Mouse (Mus musculus): ENCODE measurements around the gene Cacna2d2. TPM values are rescaled to one million over a fixed set of nuclear protein-coding genes. Genes with fewer than 3 reads are reported as not detected.
A peak's percentile ranks its signal among the peaks of the same experiment; 100 is the strongest.

Cacna2d2 gene
- polyA plus RNA-seq, 1 experiment = 0.48 TPM

- no peak overlapping the region for H3K4me3 ChIP-seq (ENCODE audit: insufficient read depth, low read depth, low read length)
- no peaks in the 10 kb centered on the region for H3K4me1 ChIP-seq (ENCODE audit: control insufficient read depth, insufficient read depth, low read length)
- DNase-seq = no peak
- H3K36me3 ChIP-seq (ENCODE audit: control insufficient read depth, insufficient read depth, low read length) = no peaks in the 10 kb centered on the region
- H3K27ac ChIP-seq (ENCODE audit: insufficient read depth, low read depth, low read length) = no peak overlapping the region
- TF ChIP-seq POLR2A (IDR thresholded peaks at IDR 0.05; ENCODE audit: low read depth, low read length) (no peak), CTCF (conservative IDR thresholded peaks at IDR 0.05; ENCODE audit: insufficient read depth, insufficient read length, low read depth, low read length) (no peak)
- H3K27me3 ChIP-seq (replicated peaks; ENCODE audit: control insufficient read depth, insufficient read depth, low read length) = no peaks in the 10 kb centered on the region
- WGBS = 28% methylated on average over 25 of the region's 25 CpGs
Observed at GRCm38 (mm10) chr9:107521711-107522399, 122.4 kb downstream of the Cacna2d2 start.

DNA sequence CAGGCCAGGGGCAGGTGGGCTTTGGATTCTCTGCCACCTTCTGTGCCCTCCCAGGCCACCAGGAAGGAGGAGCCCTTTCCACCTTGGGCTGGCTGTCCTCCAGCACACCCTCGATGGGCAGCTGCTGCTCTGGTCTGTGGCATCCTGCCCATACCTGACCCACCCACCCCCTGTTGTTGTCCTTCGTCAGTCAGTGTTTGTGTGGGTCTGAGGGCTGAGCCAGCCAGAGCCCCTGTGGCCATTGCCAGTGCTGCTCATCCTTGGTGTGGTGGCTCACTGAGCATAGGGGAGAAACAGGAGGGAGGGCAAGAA lies 122.9 kb downstream of the Cacna2d2 start:
- DNase-seq = no peak
- Histone ChIP-seq H3K27ac (ENCODE audit: insufficient read depth, low read depth, low read length) (no peak overlapping the region), H3K4me3 (ENCODE audit: insufficient read depth, low read depth, low read length) (no peak overlapping the region), H3K36me3 (ENCODE audit: control insufficient read depth, insufficient read depth, low read length) (no peaks in the 10 kb centered on the region), H3K4me1 (ENCODE audit: control insufficient read depth, insufficient read depth, low read length) (no peaks in the 10 kb centered on the region), H3K27me3 (replicated peaks; ENCODE audit: control insufficient read depth, insufficient read depth, low read length) (no peaks in the 10 kb centered on the region)
- WGBS = 38% methylated on average over 2 of the region's 2 CpGs
- TF ChIP-seq POLR2A (IDR thresholded peaks at IDR 0.05; ENCODE audit: low read depth, low read length) = no peak
- TF ChIP-seq CTCF (conservative IDR thresholded peaks at IDR 0.05; ENCODE audit: insufficient read depth, insufficient read length, low read depth, low read length) = no peak

- H3K27ac ChIP-seq (ENCODE audit: insufficient read depth, low read depth, low read length) = no peak overlapping the region
- 6% methylated on average over 44 of the region's 44 CpGs for WGBS
- DNase-seq = peak; percentile 84
- TF ChIP-seq CTCF (conservative IDR thresholded peaks at IDR 0.05; ENCODE audit: insufficient read depth, insufficient read length, low read depth, low read length) (no peak), POLR2A (IDR thresholded peaks at IDR 0.05; ENCODE audit: low read depth, low read length) (no peak)
- no peaks in the 10 kb centered on the region for H3K27me3 ChIP-seq (replicated peaks; ENCODE audit: control insufficient read depth, insufficient read depth, low read length)
- H3K4me1 ChIP-seq (ENCODE audit: control insufficient read depth, insufficient read depth, low read length) = no peaks in the 10 kb centered on the region; the same call in 1 of the 2 replicates
- no peaks in the 10 kb centered on the region for H3K36me3 ChIP-seq (ENCODE audit: control insufficient read depth, insufficient read depth, low read length)
- H3K4me3 ChIP-seq (ENCODE audit: insufficient read depth, low read depth, low read length) = peak overlapping the region; percentile 17; the same call in 1 of the 2 replicates
Observed at GRCm38 (mm10) chr9:107526198-107527026, 127.0 kb downstream of the Cacna2d2 start.

DNA sequence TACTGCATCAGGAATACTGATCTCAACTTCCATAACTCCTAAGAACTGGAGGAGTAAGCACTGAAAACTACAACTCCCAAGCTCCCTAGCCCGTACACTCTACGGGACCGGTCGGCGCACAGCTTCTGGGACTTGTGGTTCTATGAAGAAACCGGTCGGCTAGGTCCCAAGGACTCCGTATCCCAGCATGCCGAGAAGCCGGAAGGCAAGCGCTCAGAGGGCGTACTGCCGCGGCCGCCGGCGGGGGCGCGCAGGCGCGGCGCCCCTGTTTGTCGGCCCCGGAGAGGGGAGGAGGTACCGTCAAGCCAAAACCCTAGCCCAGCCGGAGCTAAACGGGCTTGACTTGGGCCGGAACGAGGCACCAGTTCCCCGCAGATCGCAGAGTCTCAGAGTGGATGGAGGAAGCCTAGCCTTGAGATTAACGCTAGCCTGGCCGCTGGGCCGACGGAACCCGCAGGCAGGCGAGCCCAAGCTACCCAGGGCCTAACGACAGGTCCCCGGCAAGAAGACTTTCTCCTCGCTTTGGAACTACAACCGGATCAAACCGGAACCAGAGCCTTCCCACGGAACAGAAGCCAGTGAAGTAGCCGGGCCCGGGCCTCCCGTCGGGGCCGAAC lies 134.5 kb downstream of the Cacna2d2 start, which contains the start of gene Tmem115:
Gene Tmem115, plus strand, starts transcription at position 155 of the 617 bp plus-strand sequence.
- Histone ChIP-seq H3K27ac (ENCODE audit: insufficient read depth, low read depth, low read length) (peak within 1 kb of the TSS; percentile 91), H3K4me1 (ENCODE audit: control insufficient read depth, insufficient read depth, low read length) (peaks cover 13% of the 10 kb centered on the region; the same call in 1 of the 2 replicates), H3K4me3 (ENCODE audit: insufficient read depth, low read depth, low read length) (peak within 1 kb of the TSS; percentile 89), H3K27me3 (replicated peaks; ENCODE audit: control insufficient read depth, insufficient read depth, low read length) (no peaks in the 10 kb centered on the region), H3K36me3 (ENCODE audit: control insufficient read depth, insufficient read depth, low read length) (0 out of 2 replicates have a peak, but pooled peaks cover 2% of the 10 kb centered on the region)
- under 1% methylated on average over 48 of the region's 48 CpGs for WGBS
- TF ChIP-seq POLR2A (IDR thresholded peaks at IDR 0.05; ENCODE audit: low read depth, low read length) = peak; percentile 49
- no peak for TF ChIP-seq CTCF (conservative IDR thresholded peaks at IDR 0.05; ENCODE audit: insufficient read depth, insufficient read length, low read depth, low read length)
- DNase-seq = peak; percentile 98

GRCm38 (mm10) chr9:107534408-107535202 lies 135.2 kb downstream of the Cacna2d2 start:
- H3K4me1 ChIP-seq (ENCODE audit: control insufficient read depth, insufficient read depth, low read length) = peaks cover 13% of the 10 kb centered on the region; the same call in 1 of the 2 replicates
- no peak for DNase-seq
- 0 out of 2 replicates have a peak, but pooled peaks cover 2% of the 10 kb centered on the region for H3K36me3 ChIP-seq (ENCODE audit: control insufficient read depth, insufficient read depth, low read length)
- TF ChIP-seq POLR2A (IDR thresholded peaks at IDR 0.05; ENCODE audit: low read depth, low read length) = no peak
- TF ChIP-seq CTCF (conservative IDR thresholded peaks at IDR 0.05; ENCODE audit: insufficient read depth, insufficient read length, low read depth, low read length) = no peak
- WGBS = under 1% methylated on average over 40 of the region's 40 CpGs
- no peaks in the 10 kb centered on the region for H3K27me3 ChIP-seq (replicated peaks; ENCODE audit: control insufficient read depth, insufficient read depth, low read length)
- peak overlapping the region; percentile 89 for H3K4me3 ChIP-seq (ENCODE audit: insufficient read depth, low read depth, low read length)
- H3K27ac ChIP-seq (ENCODE audit: insufficient read depth, low read depth, low read length) = peak overlapping the region; percentile 91

DNA sequence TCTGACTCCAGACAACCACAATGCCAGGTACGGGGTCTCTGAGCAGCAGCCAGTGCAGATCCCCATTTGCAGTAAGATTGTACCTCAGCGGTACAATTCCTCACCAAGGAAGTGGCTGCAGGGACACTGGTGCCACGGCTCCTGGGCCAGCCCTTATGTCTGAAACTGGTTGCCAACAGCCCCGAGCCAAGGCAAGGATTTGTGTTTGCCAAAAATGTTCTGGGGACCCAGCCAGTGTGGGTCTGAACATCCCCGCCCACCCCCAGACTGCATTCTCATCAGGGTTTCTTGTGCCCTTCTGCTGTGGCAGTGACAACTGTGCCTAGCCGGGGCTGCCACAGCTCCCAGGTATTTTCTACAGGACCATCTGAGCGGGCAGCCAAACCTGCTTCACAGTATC lies 138.8 kb downstream of the Cacna2d2 start:
- DNase-seq = no peak
- peaks cover 17% of the 10 kb centered on the region; the same call in 1 of the 2 replicates for H3K4me1 ChIP-seq (ENCODE audit: control insufficient read depth, insufficient read depth, low read length)
- H3K27ac ChIP-seq (ENCODE audit: insufficient read depth, low read depth, low read length) = no peak overlapping the region
- 92% methylated on average over 7 of the region's 7 CpGs for WGBS
- 0 out of 2 replicates have a peak, but pooled peaks cover 2% of the 10 kb centered on the region for H3K36me3 ChIP-seq (ENCODE audit: control insufficient read depth, insufficient read depth, low read length)
- TF ChIP-seq POLR2A (IDR thresholded peaks at IDR 0.05; ENCODE audit: low read depth, low read length) (no peak), CTCF (conservative IDR thresholded peaks at IDR 0.05; ENCODE audit: insufficient read depth, insufficient read length, low read depth, low read length) (no peak)
- H3K27me3 ChIP-seq (replicated peaks; ENCODE audit: control insufficient read depth, insufficient read depth, low read length) = no peaks in the 10 kb centered on the region
- H3K4me3 ChIP-seq (ENCODE audit: insufficient read depth, low read depth, low read length) = no peak overlapping the region

Data from kidney, adult 2 months (tissue).